Mouse (Mus musculus) forebrain, embryonic 11.5 days (tissue): ENCODE data around the gene Bhlhe40. TPM values are rescaled to one million over a fixed set of nuclear protein-coding genes. Genes with fewer than 3 reads are reported as not detected.

ENCODE experiments used
- ATAC-seq: fragments of 200-750 bp; cut with Nextera tagmentation; replicated peaks from 2 replicates; pipeline ENCODE4 v1.8.0; 2017; ENCODE audit warnings: moderate TSS enrichment; ENCODE audit not compliant: low FRiP score
- DNase-seq: peaks from one replicate; pipeline ENCODE4 v3.0.0-alpha.2; 2017; ENCODE audit warnings: low spot score
- H3K27ac ChIP-seq: fragments of 300-500 bp; sonication (generic); 2 replicates; pipeline ENCODE4 v1.5.1; 2014; ENCODE audit warnings: low read depth, low read length
- H3K27me3 ChIP-seq: fragments of 300-500 bp; sonication (generic); 2 replicates; pipeline ENCODE4 v1.6.1; 2014; ENCODE audit warnings: mild to moderate bottlenecking, low read length, mixed read lengths; ENCODE audit not compliant: control insufficient read depth, insufficient read depth
- H3K36me3 ChIP-seq: fragments of 300-500 bp; sonication (generic); 2 replicates; pipeline ENCODE4 v1.6.1; 2014; ENCODE audit warnings: mild to moderate bottlenecking, low read length, moderate library complexity, mixed read lengths; ENCODE audit not compliant: control insufficient read depth, insufficient read depth
- H3K4me1 ChIP-seq: fragments of 300-500 bp; sonication (generic); replicated peaks from 2 replicates; pipeline ENCODE4 v1.6.1; 2014; ENCODE audit warnings: low read length, mixed read lengths; ENCODE audit not compliant: control insufficient read depth, insufficient read depth
- H3K4me2 ChIP-seq: fragments of 300-500 bp; sonication (generic); 2 replicates; pipeline ENCODE4 v1.6.1; 2014; ENCODE audit warnings: low read depth, mild to moderate bottlenecking, low read length, moderate library complexity, mixed read lengths; ENCODE audit not compliant: severe bottlenecking
- H3K4me3 ChIP-seq: fragments of 300-500 bp; sonication (generic); 2 replicates; pipeline ENCODE4 v1.5.1; 2014; ENCODE audit warnings: low read depth, low read length
- H3K9ac ChIP-seq: fragments of 300-500 bp; sonication (generic); 2 replicates; pipeline ENCODE4 v1.6.1; 2014; ENCODE audit warnings: low read length
- H3K9me3 ChIP-seq: fragments of 300-500 bp; sonication (generic); 2 replicates; pipeline ENCODE4 v1.6.1; 2016; ENCODE audit warnings: low read length, mixed read lengths; ENCODE audit not compliant: control insufficient read depth
- WGBS: fragments of 180-500 bp; shearing (Covaris S2); extraction: QIAGEN DNeasy Blood & Tissue Kit; methylation state at CpG from one replicate; pipeline ENCODE4 v1.1.7; 2014; 5-methylcytosine and 5-hydroxymethylcytosine counted together
- polyA plus RNA-seq: library from polyadenylated mRNA; unstranded; fragments of >200 nt; fragmentation: Nextera tagmentation; extraction: Ambion mirVana; gene quantifications from 2 replicates; pipeline ENCODE4 v1.2.1, GENCODE M21; 2014

Gene Bhlhe40
- polyA plus RNA-seq, 1 experiment from 2014 or later: 6.9 TPM

DNA sequence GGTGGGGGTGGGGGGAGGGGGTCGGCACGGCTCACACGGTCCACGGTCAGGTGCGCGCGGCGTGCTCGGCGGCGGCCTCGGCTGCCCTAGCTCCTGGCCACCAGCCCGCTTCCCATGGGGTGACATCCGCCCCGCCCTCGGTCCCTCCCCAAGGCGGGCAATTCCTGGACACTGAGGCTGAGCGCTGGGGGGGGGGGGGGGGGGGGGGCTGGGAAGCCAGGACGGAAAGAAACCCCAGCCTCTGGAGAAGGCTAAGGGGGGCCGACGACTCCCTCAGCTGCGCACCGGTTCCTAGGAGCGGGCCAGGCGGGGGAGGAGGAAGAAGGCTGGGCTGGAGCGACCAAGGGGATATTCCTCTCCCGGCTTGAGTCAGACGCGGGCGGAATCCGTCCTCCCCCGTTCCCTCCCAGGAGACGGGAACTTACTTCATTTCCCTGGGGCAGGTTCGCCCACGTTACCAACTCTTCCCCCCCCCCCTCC lies 663 bp upstream of the Bhlhe40 start:
- DNase-seq: peak; percentile 89
- Histone ChIP-seq H3K9ac (peak overlapping the region; percentile 72), H3K4me3 (peak overlapping the region; percentile 55), H3K27ac (peak overlapping the region; percentile 77), H3K9me3 (no peaks in the 10 kb centered on the region), H3K27me3 (peaks cover 4% of the 10 kb centered on the region; the same call in 1 of the 2 replicates), H3K4me2 (peak overlapping the region; percentile 99), H3K36me3 (no peaks in the 10 kb centered on the region), H3K4me1 (peaks cover 11% of the 10 kb centered on the region; the same call in 1 of the 2 replicates)
- WGBS: under 1% methylated on average over 25 of the region's 35 CpGs
- peak; percentile 83 for ATAC-seq

DNA sequence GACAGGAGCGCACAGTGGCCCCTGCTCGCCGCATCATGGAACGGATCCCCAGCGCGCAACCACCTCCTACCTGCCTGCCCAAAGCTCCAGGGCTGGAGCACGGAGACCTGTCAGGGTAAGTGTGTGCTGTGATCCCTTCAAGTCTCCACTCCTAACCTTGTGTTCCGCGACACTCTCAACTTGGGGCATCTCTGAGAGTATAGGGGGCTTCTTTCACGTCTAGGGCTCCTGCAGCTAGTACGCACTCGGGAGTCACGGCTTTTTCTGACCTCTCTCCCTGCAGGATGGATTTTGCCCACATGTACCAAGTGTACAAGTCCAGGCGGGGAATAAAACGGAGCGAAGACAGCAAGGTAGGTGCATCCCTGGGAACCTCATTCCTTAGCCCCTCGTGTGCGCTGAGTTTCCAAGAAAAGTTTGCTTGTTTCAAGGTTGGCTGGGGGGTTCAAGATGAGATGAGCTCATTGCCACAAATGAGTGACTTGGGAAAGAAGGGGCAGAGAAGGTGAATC lies 505 bp downstream of the Bhlhe40 start:
- H3K4me3 ChIP-seq: peak overlapping the region; percentile 55
- H3K9ac ChIP-seq: peak overlapping the region; percentile 72
- peak overlapping the region; percentile 99 for H3K4me2 ChIP-seq
- H3K36me3 ChIP-seq: no peaks in the 10 kb centered on the region
- H3K9me3 ChIP-seq: no peaks in the 10 kb centered on the region
- no peak overlapping the region for H3K27ac ChIP-seq
- peaks cover 4% of the 10 kb centered on the region; the same call in 1 of the 2 replicates for H3K27me3 ChIP-seq
- ATAC-seq (no peak), DNase-seq (no peak)
- WGBS: under 1% methylated on average over 18 of the region's 18 CpGs
- H3K4me1 ChIP-seq: peaks cover 11% of the 10 kb centered on the region; the same call in 1 of the 2 replicates

DNA sequence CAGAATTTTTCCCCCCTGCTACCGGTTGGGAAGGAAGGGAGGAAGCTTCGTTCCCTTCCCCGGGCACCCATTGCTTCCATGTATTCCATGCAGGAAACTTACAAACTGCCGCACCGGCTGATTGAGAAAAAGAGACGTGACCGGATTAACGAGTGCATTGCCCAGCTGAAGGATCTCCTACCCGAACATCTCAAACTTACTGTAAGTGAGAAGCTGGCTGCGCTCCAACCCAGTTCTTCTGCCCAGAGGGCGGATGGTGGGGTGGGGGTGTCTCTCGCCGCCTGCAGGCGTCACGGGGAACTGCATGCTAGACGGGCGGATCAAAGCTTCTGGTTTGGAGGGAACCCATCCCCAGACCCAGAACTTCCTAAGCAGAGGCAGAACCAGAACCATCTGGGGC lies 983 bp downstream of the Bhlhe40 start:
- Histone ChIP-seq H3K27ac (no peak overlapping the region), H3K9ac (peak overlapping the region; percentile 72), H3K4me2 (peak overlapping the region; percentile 99), H3K4me3 (peak overlapping the region; percentile 55), H3K36me3 (no peaks in the 10 kb centered on the region), H3K9me3 (no peaks in the 10 kb centered on the region), H3K4me1 (peaks cover 11% of the 10 kb centered on the region; the same call in 1 of the 2 replicates), H3K27me3 (peaks cover 4% of the 10 kb centered on the region; the same call in 1 of the 2 replicates)
- ATAC-seq (no peak), DNase-seq (peak; percentile 90)
- 2% methylated on average over 17 of the region's 17 CpGs for WGBS

DNA sequence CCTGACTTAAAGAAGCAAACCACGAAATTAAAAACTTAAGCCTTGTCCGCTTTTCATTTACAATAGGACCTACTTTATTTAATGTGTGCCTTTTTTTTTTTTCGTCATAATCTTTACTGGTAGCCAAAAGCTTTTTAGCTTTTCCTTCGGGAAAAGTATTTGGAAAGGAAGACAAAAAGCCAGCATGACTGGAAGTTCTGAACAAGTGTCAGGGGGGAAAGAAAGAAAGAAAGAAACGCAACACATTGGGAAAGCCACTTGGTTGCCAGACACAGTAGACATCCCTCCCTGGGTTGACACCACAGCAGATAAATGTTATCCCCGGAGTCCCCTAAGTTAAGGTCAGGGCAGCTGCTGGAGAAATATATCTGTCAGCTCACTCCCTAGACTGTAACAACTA lies 1.5 kb downstream of the Bhlhe40 start:
- Histone ChIP-seq H3K9me3 (no peaks in the 10 kb centered on the region), H3K4me2 (0 out of 2 replicates have a peak overlapping the region, but pooled peaks have one; percentile 99), H3K4me1 (peaks cover 11% of the 10 kb centered on the region; the same call in 1 of the 2 replicates), H3K27ac (no peak overlapping the region), H3K9ac (no peak overlapping the region), H3K27me3 (peaks cover 4% of the 10 kb centered on the region; the same call in 1 of the 2 replicates), H3K36me3 (no peaks in the 10 kb centered on the region), H3K4me3 (peak overlapping the region; percentile 55; the same call in 1 of the 2 replicates)
- 62% methylated on average over 6 of the region's 6 CpGs for WGBS
- ATAC-seq: no peak
- no peak for DNase-seq

DNA sequence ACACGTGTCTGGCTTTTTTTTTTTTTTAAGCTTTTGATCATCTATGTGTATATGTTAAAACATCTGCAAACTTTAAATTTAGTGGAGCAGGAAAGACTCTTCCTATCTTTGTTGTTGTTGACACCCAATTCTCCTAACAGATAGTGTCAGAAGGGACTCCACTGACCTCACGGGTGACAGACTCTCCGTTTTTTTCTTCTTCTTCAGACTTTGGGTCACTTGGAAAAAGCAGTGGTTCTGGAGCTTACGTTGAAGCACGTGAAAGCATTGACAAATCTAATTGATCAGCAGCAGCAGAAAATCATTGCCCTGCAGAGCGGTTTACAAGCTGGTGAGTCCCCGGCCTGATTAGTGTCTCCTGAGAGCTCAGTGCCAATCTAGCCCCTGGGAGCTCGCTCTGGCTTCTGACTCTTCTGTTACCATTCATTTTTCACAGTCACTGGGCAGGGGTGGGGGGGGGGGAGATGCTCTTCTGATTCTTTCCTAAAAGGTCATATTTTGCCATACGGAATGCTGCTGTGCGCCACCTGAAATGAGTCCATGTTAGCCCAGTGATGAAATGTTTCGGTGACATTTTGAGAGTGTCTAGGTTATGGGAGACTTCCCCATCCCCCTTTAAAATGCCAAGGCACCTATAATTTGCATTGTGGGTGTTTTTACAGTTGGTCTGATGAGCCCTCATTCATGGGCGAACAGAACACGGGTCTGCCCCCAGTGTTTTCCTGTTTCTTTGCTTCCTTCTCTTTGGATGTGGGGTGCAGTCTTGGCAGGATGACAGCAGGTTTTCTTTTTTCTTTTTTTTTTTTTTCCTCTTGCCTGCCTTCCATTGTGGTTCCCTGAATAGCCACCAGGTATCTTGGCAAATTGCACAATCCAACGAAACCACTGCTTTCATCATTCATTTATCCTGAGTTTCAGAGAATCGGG lies 2.1 kb downstream of the Bhlhe40 start:
- no peak overlapping the region for H3K4me2 ChIP-seq
- no peak for DNase-seq
- ATAC-seq: no peak
- H3K9ac ChIP-seq: no peak overlapping the region
- no peaks in the 10 kb centered on the region for H3K36me3 ChIP-seq
- no peak overlapping the region for H3K27ac ChIP-seq
- WGBS: 75% methylated on average over 15 of the region's 15 CpGs
- H3K27me3 ChIP-seq: peaks cover 4% of the 10 kb centered on the region; the same call in 1 of the 2 replicates
- no peaks in the 10 kb centered on the region for H3K9me3 ChIP-seq
- no peak overlapping the region for H3K4me3 ChIP-seq
- H3K4me1 ChIP-seq: peaks cover 11% of the 10 kb centered on the region; the same call in 1 of the 2 replicates

DNA sequence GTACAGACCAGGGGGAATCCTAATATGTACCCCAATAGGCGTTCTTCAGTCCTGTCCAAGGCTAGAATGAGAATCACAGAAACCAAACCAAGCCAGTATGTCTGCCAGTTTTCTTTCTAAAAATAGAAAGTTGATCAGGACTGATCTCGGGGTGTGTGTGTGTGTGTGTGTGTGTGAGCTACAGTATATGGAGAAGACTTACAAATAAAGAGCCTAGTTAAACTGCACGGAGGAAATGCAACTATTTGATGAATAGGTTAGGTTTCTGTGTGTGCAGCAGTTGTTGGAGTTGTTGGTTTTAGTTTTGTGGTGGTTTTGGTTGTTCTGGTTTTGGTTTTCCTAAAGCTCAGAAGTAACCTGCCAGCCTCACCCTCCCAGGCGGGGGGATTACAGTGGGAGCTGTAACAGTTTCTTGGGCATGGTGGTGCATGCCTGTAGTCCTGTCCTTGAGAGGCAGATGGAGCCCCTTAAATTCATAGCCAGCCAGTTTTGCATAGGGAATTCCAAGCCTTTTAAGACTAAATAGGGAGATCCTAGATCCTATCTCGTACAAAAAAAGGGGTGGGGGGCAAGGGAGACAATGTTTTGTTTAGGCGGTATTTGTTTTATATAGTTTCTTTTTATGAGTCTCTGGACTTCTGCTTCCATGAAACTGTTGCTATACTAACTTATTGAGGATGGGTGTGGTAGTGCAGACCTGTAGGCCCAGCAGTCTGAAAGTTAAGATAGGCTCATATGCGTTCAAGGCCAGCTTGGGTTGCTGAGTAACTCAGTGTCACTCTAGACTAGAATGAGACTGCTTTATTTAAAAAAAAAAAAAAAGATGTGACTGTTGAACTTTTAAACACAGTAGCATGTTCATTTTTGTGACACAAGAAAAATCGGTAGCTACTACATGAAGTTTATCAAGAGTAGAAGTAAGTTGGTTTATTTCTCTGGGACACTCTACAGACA lies 3.1 kb downstream of the Bhlhe40 start:
- peaks cover 17% of the 10 kb centered on the region for H3K4me1 ChIP-seq

DNA sequence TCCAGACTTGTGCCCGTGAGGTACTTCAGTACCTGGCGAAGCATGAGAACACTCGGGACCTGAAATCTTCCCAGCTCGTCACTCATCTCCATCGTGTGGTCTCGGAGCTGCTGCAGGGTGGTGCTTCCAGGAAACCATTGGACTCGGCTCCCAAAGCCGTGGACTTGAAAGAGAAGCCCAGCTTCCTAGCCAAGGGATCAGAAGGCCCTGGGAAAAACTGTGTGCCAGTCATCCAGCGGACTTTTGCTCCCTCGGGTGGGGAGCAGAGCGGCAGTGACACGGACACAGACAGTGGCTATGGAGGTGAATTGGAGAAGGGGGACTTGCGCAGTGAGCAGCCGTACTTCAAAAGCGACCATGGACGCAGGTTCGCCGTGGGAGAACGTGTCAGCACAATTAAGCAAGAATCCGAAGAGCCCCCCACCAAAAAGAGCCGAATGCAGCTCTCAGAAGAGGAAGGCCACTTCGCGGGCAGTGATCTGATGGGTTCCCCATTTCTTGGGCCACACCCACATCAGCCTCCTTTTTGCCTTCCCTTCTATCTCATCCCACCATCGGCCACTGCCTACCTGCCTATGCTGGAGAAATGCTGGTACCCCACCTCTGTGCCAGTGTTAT lies 4.2 kb downstream of the Bhlhe40 start:
- H3K9me3 ChIP-seq: no peaks in the 10 kb centered on the region
- H3K27ac ChIP-seq: no peak overlapping the region
- H3K4me3 ChIP-seq: no peak overlapping the region
- H3K4me2 ChIP-seq: no peak overlapping the region
- ATAC-seq: no peak
- no peaks in the 10 kb centered on the region for H3K36me3 ChIP-seq
- no peak for DNase-seq
- H3K9ac ChIP-seq: no peak overlapping the region
- H3K27me3 ChIP-seq: peaks cover 5% of the 10 kb centered on the region; the same call in 1 of the 2 replicates
- peaks cover 16% of the 10 kb centered on the region for H3K4me1 ChIP-seq
- 83% methylated on average over 24 of the region's 24 CpGs for whole genome bisulfite sequencing

More for the DNA sequence above, 3.1 kb downstream of the Bhlhe40 start:
- Histone ChIP-seq H3K27me3 (peaks cover 4% of the 10 kb centered on the region; the same call in 1 of the 2 replicates), H3K4me2 (no peak overlapping the region), H3K9me3 (no peaks in the 10 kb centered on the region), H3K36me3 (no peaks in the 10 kb centered on the region), H3K9ac (no peak overlapping the region), H3K27ac (no peak overlapping the region), H3K4me3 (no peak overlapping the region)
- 81% methylated on average over 8 of the region's 8 CpGs for WGBS
- DNase-seq (no peak), ATAC-seq (no peak)
